25 mouse cellular contexts compared by ENCODE assay signal in the genomic region with DNA sequence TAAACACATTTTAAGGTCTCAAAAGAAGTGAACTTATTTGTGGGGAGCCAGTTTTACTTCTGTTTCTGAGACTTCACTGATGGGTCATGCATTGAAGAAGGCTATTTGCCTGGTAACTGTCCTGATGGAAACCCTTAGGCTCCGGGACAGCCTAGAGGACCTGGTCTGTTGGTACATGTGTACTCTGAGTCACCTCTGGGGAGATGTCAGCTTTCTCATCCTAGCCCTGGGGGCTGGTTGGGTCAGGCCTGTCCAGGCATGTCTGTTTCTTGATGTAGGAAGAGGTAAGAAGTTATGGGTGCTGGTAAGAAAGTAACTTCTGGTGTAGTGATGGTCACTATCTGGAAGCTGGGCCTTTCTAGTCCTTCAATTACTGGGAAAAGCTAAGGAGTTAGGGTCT. TPM values are rescaled to one million over a fixed set of nuclear protein-coding genes. Genes with fewer than 3 reads are reported as not detected.
"Had no signal": no experiment of that assay in that cellular context is flagged by ENCODE, and none has a peak within 500 bp of the region (broad histone marks: within the 10 kb centered on the region; RNA-seq: fewer than 3 reads in every experiment).

No protein-coding gene starts in this region.

- ATAC-seq: midbrain, embryonic 13.5 days; midbrain, embryonic 15.5 days had no signal

- H3K27me3 ChIP-seq: midbrain, embryonic 13.5 days; midbrain, embryonic 15.5 days; neural tube, embryonic 12.5 days had no signal

- H3K4me1 ChIP-seq: megakaryocyte, embryonic 14.5 days; midbrain, embryonic 15.5 days; neural tube, embryonic 12.5 days had no signal

- H3K9me3 ChIP-seq: megakaryocyte, embryonic 14.5 days; midbrain, embryonic 13.5 days; midbrain, embryonic 15.5 days; neural tube, embryonic 12.5 days had no signal

- DNase-seq: lung, adult 18-20 months; lung, embryonic 14.5 days; lung, postnatal 10 days; lung, postnatal 36 days; retina, postnatal 1 day; right cerebral cortex, adult 18-20 months; right cerebral cortex, postnatal 25 days; right cerebral cortex, postnatal 4 days; spleen, adult 18-20 months; thymus, adult 18-20 months; thymus, postnatal 14 days; thymus, postnatal 36 days had no signal

- H3K4me3 ChIP-seq: megakaryocyte, embryonic 14.5 days; midbrain, embryonic 13.5 days; midbrain, embryonic 15.5 days; neural tube, embryonic 12.5 days had no signal

- H3K9ac ChIP-seq: liver, embryonic 14.5 days; lung, embryonic 14.5 days; midbrain, embryonic 13.5 days; midbrain, embryonic 15.5 days; neural tube, embryonic 12.5 days had no signal

- H3K36me3 ChIP-seq: midbrain, embryonic 13.5 days; midbrain, embryonic 15.5 days; neural tube, embryonic 12.5 days had no signal

- H3K4me2 ChIP-seq: lung, embryonic 14.5 days; midbrain, embryonic 11.5 days; midbrain, embryonic 13.5 days; midbrain, embryonic 15.5 days; neural tube, embryonic 12.5 days had no signal

- H3K27ac ChIP-seq: liver, embryonic 14.5 days; macrophage; midbrain, embryonic 13.5 days; midbrain, embryonic 15.5 days; neural tube, embryonic 12.5 days had no signal

RNA-seq across cellular contexts. Expression of a gene that starts 10.4 kb away (rescaled TPM):
- total RNA-seq: midbrain, postnatal 0 days; monocyte, adult 5-6 weeks; neutrophil, adult 5-6 weeks had no signal
- polyA plus RNA-seq: liver, embryonic 16.5 days; lung, embryonic 14.5 days; macrophage; midbrain, embryonic 11.5 days; midbrain, embryonic 13.5 days; midbrain, embryonic 15.5 days; midbrain, postnatal 0 days; neural tube, embryonic 14.5 days had no signal

RNA-seq across cellular contexts. Expression of a gene that starts 37.8 kb away (rescaled TPM):
- total RNA-seq: megakaryocyte progenitor cell, adult 5-6 weeks had no signal
- polyA plus RNA-seq: lung, embryonic 14.5 days; midbrain, embryonic 13.5 days; midbrain, postnatal 0 days; neural tube, embryonic 12.5 days; neural tube, embryonic 14.5 days had no signal
